In the genomic region with DNA sequence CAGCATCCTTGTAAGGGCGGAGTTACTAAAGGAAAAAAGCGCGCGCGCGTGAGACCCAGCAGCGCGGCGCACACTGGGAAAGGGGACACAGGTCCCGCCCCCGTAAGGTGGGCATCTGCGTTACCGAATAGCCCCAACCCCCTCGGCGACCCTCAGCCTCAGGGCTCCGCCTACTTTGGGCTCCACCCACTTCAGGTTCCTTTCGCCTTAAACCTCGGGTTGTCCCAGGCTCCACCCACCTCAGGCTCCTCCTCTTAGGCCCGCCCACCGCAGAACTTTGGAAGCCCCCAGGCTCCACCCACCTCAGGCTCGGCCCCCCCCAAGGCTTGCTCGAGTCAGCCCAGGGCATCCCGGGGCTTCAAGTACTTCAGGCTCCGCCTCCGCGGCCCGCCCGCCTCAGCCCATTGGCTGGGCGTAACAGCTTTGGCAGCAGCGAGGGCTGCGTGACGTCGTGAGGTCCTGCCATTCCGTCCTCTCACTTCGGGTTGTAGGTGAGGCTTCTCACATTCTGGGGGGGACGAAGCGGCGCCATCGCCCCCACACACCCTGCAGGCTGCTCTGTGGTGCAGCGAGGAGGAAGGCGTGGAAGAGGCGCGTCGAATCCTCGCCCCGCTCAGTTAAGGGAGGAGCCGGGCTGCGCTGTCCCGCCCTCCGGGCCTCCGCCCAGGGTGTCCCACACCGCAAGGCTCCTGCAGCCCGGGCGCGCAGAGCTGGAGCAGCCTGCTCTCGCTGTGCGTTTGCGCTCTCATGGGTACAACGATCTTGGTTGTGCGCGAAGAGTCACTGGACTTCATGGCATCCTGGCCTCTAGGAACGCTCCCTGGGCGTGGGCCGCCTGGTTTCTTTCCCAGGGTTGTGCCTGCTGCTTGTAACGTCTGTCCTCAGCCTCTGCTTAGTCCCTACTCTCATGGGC, we compare ENCODE assay signal across 8 mouse cellular contexts. TPM values are rescaled to one million over a fixed set of nuclear protein-coding genes. Genes with fewer than 3 reads are reported as not detected.
A peak's percentile ranks its signal among the peaks of the same experiment; 100 is the strongest.
DNase-seq lines count a peak whose midpoint lies in the region; ATAC-seq lines count a peak whose summit lies in the region.

No protein-coding gene starts in this region.

- intact Hi-C loops in gastrocnemius, postnatal 14 days (cut with DNase I; ENCODE audit: low total_unique reads), result no loop called here
- intact Hi-C loops in left cerebral cortex, postnatal 10 days (cut with DNase I), result loop anchor here (5.0 kb wide), 1 partner anchor 38 kb away; no protein-coding TSS in a partner anchor

- peak; percentile 98 to 99 for DNase-seq in adrenal gland, adult (ENCODE audit: inconsistent age in 2 of 2, low spot score in 1 of 2)
- DNase-seq in embryo, embryonic 10.5 days (ENCODE audit: low spot score), result peak; percentile 100
- peak; percentile 97 for DNase-seq in gastrocnemius, postnatal 14 days
- peak; percentile 89 to 98 for DNase-seq in left cerebral cortex, postnatal 10 days (ENCODE audit: extremely low spot score in 1 of 2, low spot score in 2 of 2)
- peak; percentile 92 for DNase-seq in right cerebral cortex, postnatal 25 days
- peak; percentile 95 to 97 for DNase-seq in urinary bladder, postnatal 4 days (ENCODE audit: low spot score in 2 of 2)

- ATAC-seq in inflammation-experienced regulatory T-cells, adult 6 months, result peak; percentile 89
- ATAC-seq in megakaryocyte-erythroid progenitor cell, adult 5-6 weeks (replicated peaks; ENCODE audit: low FRiP score, low TSS enrichment, poor library complexity, severe bottlenecking), result peak; percentile 98

RNA-seq across cellular contexts. Expression of a gene that starts 44.6 kb away (rescaled TPM):
- 10 to 100 TPM; 10.2 to 12.9 TPM for total RNA-seq in gastrocnemius, postnatal 14 days (2021)
- 10 to 100 TPM; 15.0 to 19.9 (median 17.1) TPM for polyA plus RNA-seq in inflammation-experienced regulatory T-cells, adult 6 months (2017; shearing (Covaris generic))
- total RNA-seq in left cerebral cortex, postnatal 10 days (2021), result 10 to 100 TPM; 30.1 to 30.8 TPM
- total RNA-seq in megakaryocyte-erythroid progenitor cell, adult 5-6 weeks (2014; fragmentation: Nextera tagmentation), result 45.5 and 50.6 TPM in 2 replicates
- 50.5 and 51.0 TPM in 2 replicates for total RNA-seq in megakaryocyte-erythroid progenitor cell, adult 5-6 weeks (2017)

Comparison
In these comparisons a context has a peak if more than half of its experiments do, and no peak if none do; other contexts are left out.
1. Peak in every context shown above with its lines: DNase-seq and ATAC-seq.